Mouse (Mus musculus) CH12.LX (cell line): ENCODE measurements around the gene Dennd6a.

Source experiments
- CTCF ChIP-seq, 2 experiments: IDR thresholded peaks in 1 of 2; conservative IDR thresholded peaks in 1 of 2; 2 replicates each; pipeline ENCODE4 v1.5.1; 2011 to 2012; ENCODE audit warnings: low read depth in 2 of 2, low read length in 2 of 2, improper control_type of control experiment in 1 of 2, inconsistent platforms in 1 of 2, mild to moderate bottlenecking in 1 of 2, moderate library complexity in 1 of 2
- EP300 ChIP-seq: IDR thresholded peaks from 2 replicates; pipeline ENCODE4 v1.6.1; 2011; ENCODE audit warnings: low read length, improper control_type of control experiment
- ETS1 ChIP-seq: conservative IDR thresholded peaks from 2 replicates; pipeline ENCODE4 v1.6.1; 2012; ENCODE audit warnings: low read depth, mild to moderate bottlenecking, inconsistent platforms, low read length, improper control_type of control experiment, moderate library complexity
- MAX ChIP-seq: IDR thresholded peaks from 2 replicates; pipeline ENCODE4 v1.6.1; 2011; ENCODE audit warnings: low read length, improper control_type of control experiment
- MEF2A ChIP-seq: IDR thresholded peaks from 2 replicates; pipeline ENCODE4 v1.6.1; 2014; ENCODE audit warnings: low read depth, mild to moderate bottlenecking, inconsistent platforms, low read length, improper control_type of control experiment, borderline replicate concordance
- MYC ChIP-seq: IDR thresholded peaks from 2 replicates; pipeline ENCODE4 v1.6.1; 2011; ENCODE audit warnings: low read depth, mild to moderate bottlenecking, improper control_type of control experiment, low read length
- POLR2AphosphoS2 ChIP-seq: IDR thresholded peaks from 2 replicates; pipeline ENCODE4 v1.6.1; 2011; ENCODE audit warnings: low read depth, low read length, improper control_type of control experiment
- RCOR1 ChIP-seq: conservative IDR thresholded peaks from 2 replicates; pipeline ENCODE4 v1.6.1; 2012; ENCODE audit warnings: low read depth, mild to moderate bottlenecking, inconsistent platforms, low read length, improper control_type of control experiment
- ZMIZ1 ChIP-seq: IDR thresholded peaks from 2 replicates; pipeline ENCODE4 v1.6.1; 2012; ENCODE audit warnings: low read depth, mild to moderate bottlenecking, inconsistent platforms, low read length, improper control_type of control experiment

GRCm38 (mm10) chr14:26587116-26587515, 13.5 kb downstream of the Dennd6a start:
- TF ChIP-seq POLR2AphosphoS2 (no peak), CTCF (conservative IDR thresholded peaks at IDR 0.05 in 1 of 2, IDR thresholded peaks at IDR 0.05 in 1 of 2; ENCODE audit: low read depth in 2 of 2, low read length in 2 of 2) (no peak), ZMIZ1 (no peak), RCOR1 (no peak), MAX (no peak), MYC (no peak), ETS1 (no peak), MEF2A (no peak), EP300 (no peak)
